Mouse (Mus musculus) neutrophil, adult 59 days (primary cell): ENCODE results near the gene Rab9. TPM values are rescaled to one million over a fixed set of nuclear protein-coding genes. Genes with fewer than 3 reads are reported as not detected.

Experiments
- total RNA-seq, 2 experiments: library from RNA; stranded (reverse); gene quantifications; 1 replicate in 1 of 2; 2 replicates in 1 of 2; pipeline ENCODE4 v1.2.4; 2023

Gene Rab9
- 10 to 100 TPM; 16.2 to 16.8 TPM for total RNA-seq

GRCm38 (mm10) chrX:166479365-166479983 is at the start of gene Rab9:
Gene Rab9 (minus strand): TSS chrX:166479867.

GRCm38 (mm10) chrX:166518345-166518744 is 38.7 kb upstream of the Rab9 start, which contains the start of gene Tceanc:
Gene Tceanc (minus strand): TSS chrX:166518567.

GRCm38 (mm10) chrX:166440616-166441063 is 39.0 kb downstream of the Rab9 start, which contains the start of gene Ofd1:
Gene Ofd1 (minus strand): TSS chrX:166440704.

GRCm38 (mm10) chrX:166440036-166440615 is 39.5 kb downstream of the Rab9 start, which contains the start of gene Trappc2:
Gene Trappc2 (plus strand): TSS chrX:166440574.

Other genes with a start within 250 kb of the Rab9 start
- under 1 TPM; 0.09 to 0.22 TPM for gene Gpm6b, start 241.0 kb downstream of the Rab9 start, total RNA-seq
- gene Trappc2, start 39.3 kb downstream of the Rab9 start, total RNA-seq: 1 to 10 TPM; 7.1 to 9.7 TPM
- 1 to 10 TPM; 7.3 to 7.8 TPM for gene Ofd1, start 39.2 kb downstream of the Rab9 start, total RNA-seq
- gene Tceanc, start 38.7 kb upstream of the Rab9 start, total RNA-seq: 1 to 10 TPM; 6.0 to 6.6 TPM
- gene Egfl6, start 105.9 kb upstream of the Rab9 start, total RNA-seq: under 1 TPM in 1 of 2 experiments, not detected in 1; 0.18 TPM